9 mouse cellular contexts compared by ENCODE assay signal in the genomic region with DNA sequence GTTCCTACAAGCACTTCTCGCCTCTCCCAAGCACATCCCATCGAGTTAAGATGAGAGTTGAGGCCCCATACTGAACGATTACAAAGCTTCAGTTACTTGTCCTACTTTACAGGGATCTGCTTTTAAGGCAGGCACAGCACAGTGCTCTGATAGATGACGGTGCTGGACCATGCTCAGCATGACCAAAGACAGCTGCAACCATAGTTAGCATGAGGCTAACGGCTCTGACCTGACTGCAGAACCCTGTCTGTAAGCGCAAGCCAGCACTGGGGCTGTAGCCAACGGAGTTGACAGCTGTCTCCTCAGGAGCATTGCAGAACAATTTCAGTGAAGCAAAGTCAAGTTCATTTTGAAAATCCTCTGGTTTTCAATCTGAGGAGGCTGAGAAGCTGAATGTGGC. TPM values are rescaled to one million over a fixed set of nuclear protein-coding genes. Genes with fewer than 3 reads are reported as not detected.
A peak's percentile ranks its signal among the peaks of the same experiment; 100 is the strongest.
DNase-seq lines count a peak whose midpoint lies in the region; ATAC-seq lines count a peak whose summit lies in the region.
"Had no signal": no experiment of that assay in that cellular context is flagged by ENCODE, and none has a peak within 500 bp of the region (broad histone marks: within the 10 kb centered on the region; RNA-seq: fewer than 3 reads in every experiment).

No protein-coding gene starts in this region.

- no peaks in the 10 kb centered on the region for H3K27me3 ChIP-seq in embryonic facial prominence, embryonic 14.5 days (replicated peaks; ENCODE audit: control insufficient read depth, insufficient read depth, low read length)
- H3K27me3 ChIP-seq in embryonic facial prominence, embryonic 10.5 days (replicated peaks; ENCODE audit: low read depth, poor library complexity, severe bottlenecking): no peaks in the 10 kb centered on the region

- no peaks in the 10 kb centered on the region for H3K9me3 ChIP-seq in embryonic facial prominence, embryonic 14.5 days (ENCODE audit: control insufficient read depth, low read length)
- no peaks in the 10 kb centered on the region for H3K9me3 ChIP-seq in embryonic facial prominence, embryonic 10.5 days

- intact Hi-C loops in heart, postnatal 36 days (cut with DNase I): no loop called here

- H3K36me3 ChIP-seq in embryonic facial prominence, embryonic 14.5 days (ENCODE audit: control insufficient read depth, insufficient read depth, low read length): no peaks in the 10 kb centered on the region
- H3K36me3 ChIP-seq in embryonic facial prominence, embryonic 10.5 days (replicated peaks): no peaks in the 10 kb centered on the region

- no peak overlapping the region for H3K4me3 ChIP-seq in embryonic facial prominence, embryonic 14.5 days (ENCODE audit: low read depth, low read length)
- H3K4me3 ChIP-seq in embryonic facial prominence, embryonic 10.5 days: no peak overlapping the region

- WGBS in embryonic facial prominence, embryonic 14.5 days: 43% methylated on average over 7 of the region's 7 CpGs
- WGBS in embryonic facial prominence, embryonic 10.5 days: 63% methylated on average over 7 of the region's 7 CpGs

- ATAC-seq in embryonic facial prominence, embryonic 14.5 days (ENCODE audit: low read depth): peak; percentile 79; the same call in 1 of the 2 replicates
- no peak for ATAC-seq in erythroblast, adult 5-6 weeks (replicated peaks; ENCODE audit: low FRiP score, poor library complexity, severe bottlenecking)
- ATAC-seq in megakaryocyte progenitor cell, adult 5-6 weeks (replicated peaks; ENCODE audit: poor library complexity): no peak

- H3K27ac ChIP-seq in embryonic facial prominence, embryonic 14.5 days (replicated peaks; ENCODE audit: low read depth, low read length): no peak overlapping the region
- H3K27ac ChIP-seq in embryonic facial prominence, embryonic 10.5 days (replicated peaks): no peak overlapping the region
- H3K27ac ChIP-seq: macrophage had no signal

- no peak overlapping the region for H3K9ac ChIP-seq in embryonic facial prominence, embryonic 14.5 days (ENCODE audit: low read depth, low read length)

- peak; percentile 81 for DNase-seq in embryonic facial prominence, embryonic 14.5 days (ENCODE audit: low spot score)
- no peak for DNase-seq in embryonic facial prominence, embryonic 10.5 days (ENCODE audit: low spot score)
- DNase-seq in right cerebral cortex, postnatal 4 days: peak; percentile 16
- no peak for DNase-seq in right cerebral cortex, postnatal 36 days (ENCODE audit: low spot score in 2 of 2)
- peak; percentile 56 to 63 for DNase-seq in heart, postnatal 36 days
- DNase-seq in retina, postnatal 1 day: peak; percentile 63

- H3K4me2 ChIP-seq in embryonic facial prominence, embryonic 14.5 days (ENCODE audit: low read depth, low read length): no peak overlapping the region

- H3K4me1 ChIP-seq in embryonic facial prominence, embryonic 14.5 days (ENCODE audit: control insufficient read depth, insufficient read depth, low read length): no peaks in the 10 kb centered on the region
- H3K4me1 ChIP-seq in embryonic facial prominence, embryonic 10.5 days: 0 out of 2 replicates have a peak, but pooled peaks cover 8% of the 10 kb centered on the region

RNA-seq across cellular contexts. Expression of gene Sestd1, which starts 36.6 kb away (rescaled TPM):
- 19.6 and 20.4 TPM in 2 replicates for polyA plus RNA-seq in embryonic facial prominence, embryonic 14.5 days (2014; fragmentation: Nextera tagmentation; extraction: Ambion mirVana)
- 23.0 and 25.0 TPM in 2 replicates for polyA plus RNA-seq in embryonic facial prominence, embryonic 10.5 days (2016; fragmentation: Nextera tagmentation; extraction: Ambion mirVana)
- total RNA-seq in heart, postnatal 36 days (2021): 10 to 100 TPM; 20.8 to 22.4 TPM
- total RNA-seq in erythroblast, adult 5-6 weeks (2015; ENCODE audit: low replicate concordance): 0.38 TPM in 1 of 2 replicates, not detected in the other
- total RNA-seq in erythroblast, adult 5-6 weeks (2017; ENCODE audit: low replicate concordance): 0.51 and 0.70 TPM in 2 replicates
- 6.3 and 7.3 TPM in 2 replicates for total RNA-seq in megakaryocyte progenitor cell, adult 5-6 weeks (2015)
- total RNA-seq in megakaryocyte progenitor cell, adult 5-6 weeks (2017): 8.4 and 14.8 TPM in 2 replicates

Comparison
In these comparisons a context has a peak if more than half of its experiments do, and no peak if none do; other contexts are left out.
1. DNase-seq: peak in embryonic facial prominence, embryonic 14.5 days (single experiment), right cerebral cortex, postnatal 4 days (single experiment), heart, postnatal 36 days (2 of 2) and retina, postnatal 1 day (single experiment); none in embryonic facial prominence, embryonic 10.5 days (single experiment) and right cerebral cortex, postnatal 36 days (0 of 2).
2. RNA of gene Sestd1, which starts 36.6 kb away (total RNA-seq): 20.8 to 22.4 TPM in heart, postnatal 36 days and 6.3 to 14.8 TPM in megakaryocyte progenitor cell, adult 5-6 weeks; 0.38 to 0.70 TPM in erythroblast, adult 5-6 weeks; every median in the first group is over 4 times any median in the second.